Mouse (Mus musculus) T-cell, adult 2 months (primary cell): ENCODE data around the gene Lasp1.
A peak's percentile ranks its signal among the peaks of the same experiment; 100 is the strongest.

ENCODE experiments used
- DNase-seq: peaks from one replicate; pipeline ENCODE4 v3.0.0; 2022; ENCODE audit warnings: low spot score

The Lasp1 gene

GRCm38 (mm10) chr11:97874396-97874795 lies 75.6 kb downstream of the Lasp1 start:
- DNase-seq, result no peak

GRCm38 (mm10) chr11:97877341-97877740 lies 78.5 kb downstream of the Lasp1 start:
- no peak for DNase-seq

GRCm38 (mm10) chr11:97880362-97880761 lies 81.6 kb downstream of the Lasp1 start:
- DNase-seq, result no peak

- DNase-seq, result peak; percentile 85
These were observed 84.7 kb downstream of the Lasp1 start for GRCm38 (mm10) chr11:97883542-97883917.

- peak; percentile 96 for DNase-seq
These were observed 85.3 kb downstream of the Lasp1 start, which contains the start of gene Fbxo47 for GRCm38 (mm10) chr11:97883918-97884600. TSS of gene Fbxo47 (minus strand) at chr11:97884154.

- DNase-seq, result no peak
These were observed 85.9 kb downstream of the Lasp1 start for GRCm38 (mm10) chr11:97884601-97885185.

GRCm38 (mm10) chr11:97885296-97885915 lies 86.6 kb downstream of the Lasp1 start:
- DNase-seq, result no peak
